Mouse (Mus musculus) E14TG2a.4 (cell line): Measurements from ENCODE around the gene Mef2d.

ENCODE experiments used
- CTCF ChIP-seq: conservative IDR thresholded peaks from 2 replicates; pipeline ENCODE4 v1.5.1; 2014; ENCODE audit warnings: low read length
- POU5F1 ChIP-seq: IDR thresholded peaks from 2 replicates; pipeline ENCODE4 v1.6.1; 2014; ENCODE audit warnings: low read length, borderline replicate concordance

DNA sequence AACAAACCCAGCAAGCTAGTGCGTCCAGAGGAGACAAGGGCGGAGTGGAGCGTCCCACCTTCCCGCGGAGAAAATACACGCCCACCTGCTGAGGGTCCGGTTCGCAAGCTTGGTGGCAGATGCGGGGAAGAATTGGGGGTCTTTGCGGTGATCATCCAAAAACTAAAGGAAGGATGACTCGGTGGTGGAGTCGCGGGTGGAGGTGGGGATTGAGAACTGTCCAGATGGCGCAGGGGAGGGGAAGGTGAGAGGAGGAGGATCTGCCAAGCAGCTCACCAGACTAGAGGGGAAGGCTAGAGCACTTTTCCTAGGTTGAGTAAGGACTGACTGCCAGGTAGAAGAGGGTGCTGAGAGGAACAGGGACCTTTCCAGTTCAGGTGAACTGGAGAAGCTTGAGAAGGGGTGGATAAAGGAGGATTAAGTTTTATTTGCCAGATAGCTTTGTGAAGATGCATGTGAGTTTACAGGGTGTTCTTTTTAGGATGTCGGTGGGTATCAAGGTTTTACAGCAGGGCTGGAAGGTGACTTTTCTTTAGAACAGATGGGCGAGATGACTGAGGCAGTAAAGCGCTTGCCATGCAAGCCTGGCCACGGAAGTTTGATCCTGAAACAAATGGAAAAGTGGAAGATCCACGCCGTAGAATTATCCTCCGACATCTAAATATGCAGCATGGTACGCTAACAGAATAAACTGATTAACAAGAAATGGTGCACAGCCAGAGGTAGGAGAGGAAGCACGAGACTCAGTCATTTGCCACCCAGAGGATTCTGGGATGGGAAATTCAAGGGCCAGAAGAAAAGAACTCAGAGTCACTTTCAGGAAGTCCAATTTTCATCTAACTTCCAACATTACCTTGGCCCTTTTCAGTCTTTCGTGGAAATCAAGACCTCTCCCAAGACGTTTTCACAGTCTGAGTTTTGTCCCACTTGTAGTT, 2.7 kb upstream of the Mef2d start:
- TF ChIP-seq CTCF (no peak), POU5F1 (no peak)
